Mouse (Mus musculus): ENCODE measurements around the gene Gm20388.

DNA sequence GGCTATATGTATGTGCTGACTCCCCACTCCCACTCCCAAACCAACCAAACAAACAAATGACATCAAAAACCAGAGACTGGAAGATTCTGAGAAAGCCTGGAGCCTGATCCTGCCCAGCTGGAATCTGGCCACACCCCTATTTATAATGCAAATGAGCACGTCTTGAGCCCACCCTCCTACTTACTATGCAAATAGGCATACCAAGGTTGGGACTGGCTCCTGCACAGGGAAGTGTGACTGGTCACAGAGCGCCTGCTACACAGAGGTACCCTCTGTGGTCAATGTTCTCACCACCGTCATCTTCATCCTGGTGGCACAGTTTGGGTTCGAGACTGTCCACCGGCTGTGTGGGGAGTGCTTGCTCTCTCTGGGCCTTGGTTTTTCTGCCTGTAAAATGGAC lies 464.5 kb downstream of the Gm20388 start:
- TF ChIP-seq CTCF (IDR thresholded peaks at IDR 0.05; ENCODE audit: borderline replicate concordance, insufficient read depth, low read depth, low read length): no peak
- TF ChIP-seq POLR2A (IDR thresholded peaks at IDR 0.05; ENCODE audit: borderline replicate concordance, insufficient read depth, low read length): no peak
